Mouse (Mus musculus): Measurements from ENCODE around the gene Peg12.

Peg12 gene

DNA sequence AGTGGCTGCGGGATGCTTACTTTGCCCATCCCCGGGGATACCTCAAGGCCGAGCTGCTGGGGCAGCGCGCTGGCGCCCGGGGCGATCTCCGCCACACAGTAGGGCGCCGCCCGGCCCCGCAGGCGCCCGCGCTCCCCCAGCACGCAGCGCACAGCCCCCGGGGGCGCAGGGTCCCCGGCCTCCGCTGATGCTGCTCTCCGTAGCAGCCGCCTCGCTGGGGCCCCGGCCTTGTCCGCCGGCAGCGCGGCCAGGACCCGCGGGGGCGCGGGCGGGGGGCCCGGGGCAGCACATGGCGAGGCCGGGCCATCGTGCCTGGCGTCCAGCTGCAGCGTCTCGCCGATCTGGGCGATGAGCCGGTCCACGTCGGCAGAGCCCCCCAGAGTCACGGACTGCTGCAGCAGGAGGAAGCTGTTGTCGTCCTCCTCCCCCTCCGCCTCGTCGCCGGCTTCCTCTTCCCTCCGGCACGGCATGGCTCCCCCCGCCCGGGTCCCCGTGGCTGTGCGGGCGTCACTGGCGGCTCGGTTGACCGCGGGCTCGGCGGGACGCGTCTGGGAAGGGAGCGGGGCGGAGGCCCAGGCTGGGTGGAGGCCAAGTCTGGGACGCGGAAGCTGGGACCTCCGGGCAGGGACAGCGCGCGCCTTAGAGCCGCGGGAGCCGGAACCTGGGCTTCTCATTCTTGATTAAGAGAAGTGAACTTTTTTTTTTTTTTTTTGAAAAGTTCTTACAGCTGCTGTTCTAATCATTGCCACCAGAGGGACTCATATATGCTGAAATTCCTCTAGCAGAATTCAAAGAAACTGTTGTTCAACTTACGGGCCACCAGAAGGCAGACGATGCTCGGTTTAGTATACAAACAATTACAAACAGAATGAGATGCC lies at the start of gene Peg12:
Peg12 (minus strand) TSS at position 633 of the 878 bp plus-strand sequence.
- DNase-seq (ENCODE audit: low read depth) = peak; percentile 16

- no peak for DNase-seq (ENCODE audit: low read depth)
These were observed 21.8 kb upstream of the Peg12 start for GRCm38 (mm10) chr7:62486139-62486538.

GRCm38 (mm10) chr7:62463007-62463877 lies 1.1 kb downstream of the Peg12 start:
- DNase-seq (ENCODE audit: low read depth) = no peak

GRCm38 (mm10) chr7:62462229-62463006 lies 1.9 kb downstream of the Peg12 start:
- DNase-seq (ENCODE audit: low read depth) = no peak

- DNase-seq (ENCODE audit: low read depth) = no peak
These were observed 12.0 kb downstream of the Peg12 start for GRCm38 (mm10) chr7:62452353-62452752.

- DNase-seq (ENCODE audit: low read depth) = no peak
These were observed 18.7 kb downstream of the Peg12 start for GRCm38 (mm10) chr7:62445431-62446165.

DNA sequence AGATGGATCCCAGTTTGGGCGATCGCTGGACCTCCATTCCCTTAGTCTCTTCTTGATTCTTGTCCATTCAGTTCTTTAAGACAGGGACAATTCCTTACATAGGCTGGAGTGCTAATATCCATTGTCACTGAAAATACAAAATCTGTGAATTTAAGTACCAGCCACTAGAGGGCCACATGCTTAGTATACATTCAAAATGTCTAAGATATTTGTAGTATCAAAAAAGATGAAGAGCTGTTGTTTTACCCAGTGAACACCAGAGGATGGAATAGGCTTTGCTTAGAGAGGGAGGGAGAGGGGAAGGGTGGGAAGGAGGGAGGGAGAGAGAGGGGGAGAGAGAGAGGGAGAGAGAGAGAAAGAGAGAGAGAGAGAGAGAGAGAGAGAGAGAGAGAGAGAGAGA lies 27.9 kb downstream of the Peg12 start:
- no peak for DNase-seq (ENCODE audit: low read depth)

DNA sequence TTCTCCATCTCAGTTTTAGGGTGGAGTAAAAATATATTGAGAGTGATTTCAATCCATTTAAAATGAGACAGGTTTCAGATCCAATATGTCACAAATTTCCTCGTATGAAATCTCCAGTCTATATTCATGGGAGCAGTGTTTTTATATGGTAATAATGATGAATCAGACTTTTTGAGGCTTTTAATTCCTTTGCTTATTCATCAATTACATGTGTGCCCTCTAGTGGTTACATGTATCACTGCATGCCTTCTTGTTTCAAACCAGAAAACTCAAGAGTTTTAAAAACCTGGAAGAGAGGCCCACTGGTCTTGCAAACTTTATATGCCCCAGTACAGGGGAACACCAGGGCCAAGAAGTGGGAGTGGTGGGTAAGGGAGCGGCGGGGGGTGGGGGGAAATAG lies 31.1 kb downstream of the Peg12 start:
- DNase-seq (ENCODE audit: low read depth) = peak; percentile 7

GRCm38 (mm10) chr7:62428337-62428736 lies 36.0 kb downstream of the Peg12 start:
- peak; percentile 14 for DNase-seq (ENCODE audit: low read depth)

DNA sequence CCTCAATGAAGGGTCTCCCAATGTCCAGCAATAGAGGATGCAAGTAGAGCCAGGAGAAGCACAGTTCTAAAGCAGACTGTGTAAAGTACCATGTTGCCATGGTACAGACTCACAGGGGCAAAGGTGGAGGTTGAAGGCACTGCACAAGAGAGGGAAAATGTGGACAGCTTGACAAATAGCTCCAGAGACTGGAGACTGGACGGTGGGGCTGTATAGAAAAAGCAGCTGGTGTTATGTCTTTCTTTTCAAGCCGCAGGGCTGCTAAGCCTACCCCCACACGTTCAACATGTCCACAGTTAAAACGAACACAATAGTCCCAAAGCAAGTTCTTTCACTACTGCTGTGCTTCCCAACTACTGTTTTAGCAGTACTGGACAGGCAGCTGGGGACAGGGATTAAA lies 41.1 kb downstream of the Peg12 start:
- no peak for DNase-seq (ENCODE audit: low read depth)

DNA sequence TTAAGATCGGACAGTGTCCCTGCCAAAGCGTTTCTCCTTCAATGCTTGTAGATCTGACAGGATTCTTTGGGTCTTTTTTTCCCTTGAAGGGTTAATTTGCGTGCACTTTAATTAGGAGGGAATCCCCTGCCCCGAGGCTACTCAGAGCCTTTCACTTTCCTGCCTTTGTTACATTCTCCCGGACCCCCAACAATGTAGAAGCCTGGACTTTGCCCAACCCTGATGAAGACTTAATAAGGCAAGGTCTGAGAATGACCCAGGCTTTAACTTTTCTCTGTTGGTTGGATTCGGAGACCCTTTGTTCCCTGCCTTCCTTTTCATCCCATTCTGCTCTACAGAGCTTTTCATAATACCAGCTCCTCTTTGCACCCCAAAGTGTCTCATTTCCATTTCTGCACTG lies 43.7 kb downstream of the Peg12 start:
- DNase-seq (ENCODE audit: low read depth) = no peak

GRCm38 (mm10) chr7:62419493-62420360 lies 44.6 kb downstream of the Peg12 start, which contains the start of gene Mkrn3:
Gene Mkrn3, minus strand, starts transcription at chr7:62420139.
- peak; percentile 46 for DNase-seq (ENCODE audit: low read depth)

DNA sequence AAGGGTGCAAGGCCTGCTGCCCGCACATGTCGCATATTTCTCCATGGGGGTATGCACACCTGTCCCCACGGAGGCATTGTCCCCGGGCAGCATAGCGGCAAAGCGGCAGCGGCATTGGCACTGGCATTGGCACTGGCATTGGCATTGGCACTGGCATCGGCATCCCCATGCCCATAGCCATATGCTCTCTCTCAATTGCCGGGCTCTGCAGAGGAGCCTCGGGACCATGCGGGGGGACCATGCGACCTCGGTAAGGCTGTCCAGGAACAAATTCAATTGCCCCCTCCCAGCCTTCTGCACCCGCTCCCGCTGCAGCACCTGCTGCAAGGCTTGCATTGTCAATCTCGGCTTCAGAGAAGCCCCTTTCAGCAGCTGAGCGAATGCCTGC lies 45.2 kb downstream of the Peg12 start:
- DNase-seq (ENCODE audit: low read depth) = no peak

DNA sequence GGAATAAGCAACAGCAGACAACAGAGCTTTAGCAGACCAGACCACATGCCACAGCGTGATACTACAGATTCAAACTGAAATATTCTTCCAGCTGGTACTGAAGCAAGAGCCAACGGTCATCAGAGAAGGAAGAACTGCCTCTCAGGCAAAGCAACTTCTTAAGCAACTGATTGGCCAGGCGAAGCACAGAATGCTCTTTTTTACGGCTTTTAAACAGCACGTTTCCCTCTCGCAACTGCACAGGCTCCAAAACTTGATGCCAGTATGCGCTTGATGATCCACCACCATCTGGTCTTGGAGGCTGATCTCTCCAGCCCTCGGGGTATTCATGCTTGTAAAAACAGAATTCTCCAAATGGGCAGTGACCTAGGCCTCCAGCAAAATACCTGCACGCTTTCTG lies 46.0 kb downstream of the Peg12 start:
- no peak for DNase-seq (ENCODE audit: low read depth)

DNA sequence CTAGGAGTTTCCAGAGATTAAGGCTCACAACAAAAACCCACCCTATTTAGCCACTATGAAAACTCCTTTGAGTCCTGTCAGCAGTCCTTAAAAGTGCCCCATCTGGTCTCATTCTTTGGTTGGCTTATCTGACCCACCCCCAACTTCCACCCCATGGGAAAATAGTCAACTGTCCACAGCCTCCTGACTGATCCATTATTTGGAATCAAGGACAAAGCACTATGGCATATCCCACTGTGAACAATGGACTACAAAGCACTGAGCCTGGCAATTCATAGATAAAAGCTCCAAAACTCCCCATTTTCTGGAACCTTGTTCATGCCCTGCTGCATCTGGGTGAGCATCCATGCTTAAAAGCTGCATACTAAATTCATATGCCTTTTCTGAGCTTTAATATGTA lies 48.1 kb downstream of the Peg12 start:
- DNase-seq (ENCODE audit: low read depth) = no peak

DNA sequence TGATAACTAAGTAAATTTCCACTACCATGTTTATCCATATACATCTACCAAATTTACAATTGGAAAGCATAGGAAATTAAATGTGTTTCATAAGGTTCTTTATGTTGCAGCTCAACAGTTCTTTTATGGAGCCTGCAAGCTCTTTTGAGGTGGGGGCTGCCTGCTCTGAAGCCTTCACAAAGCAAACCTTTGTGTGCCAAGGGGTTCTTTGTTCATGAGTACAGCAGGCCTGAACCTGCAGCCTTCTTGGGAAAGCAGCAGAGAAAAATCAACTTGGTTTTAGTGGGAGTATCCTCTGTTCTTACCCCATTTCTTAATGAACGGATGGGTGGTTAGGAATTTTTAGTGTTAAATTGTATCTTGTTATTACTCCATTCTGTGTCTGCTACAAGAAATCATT lies 49.1 kb downstream of the Peg12 start:
- no peak for DNase-seq (ENCODE audit: low read depth)

All from c-Kit-positive CD71-positive TER-119-negative erythroid progenitor cells, embryonic 14.5 days (primary cell).